Mouse (Mus musculus) heart, embryonic 12.5 days (tissue): ENCODE results near the gene Phactr1. TPM values are rescaled to one million over a fixed set of nuclear protein-coding genes. Genes with fewer than 3 reads are reported as not detected.

Experiments
- ATAC-seq: fragments of 200-750 bp; cut with Nextera tagmentation; 2 replicates; pipeline ENCODE4 v1.8.0; 2017; ENCODE audit warnings: moderate TSS enrichment, moderate library complexity; ENCODE audit not compliant: insufficient number of reproducible peaks, low FRiP score
- H3K27ac ChIP-seq: fragments of 300-500 bp; sonication (generic); 2 replicates; pipeline ENCODE4 v1.5.1; 2016; ENCODE audit warnings: mild to moderate bottlenecking, moderate library complexity; ENCODE audit not compliant: poor library complexity, severe bottlenecking
- H3K27me3 ChIP-seq: fragments of 300-500 bp; sonication (generic); replicated peaks from 2 replicates; pipeline ENCODE4 v1.6.1; 2016; ENCODE audit warnings: mild to moderate bottlenecking, moderate library complexity
- H3K36me3 ChIP-seq: fragments of 300-500 bp; sonication (generic); 2 replicates; pipeline ENCODE4 v1.6.1; 2016; ENCODE audit warnings: mild to moderate bottlenecking, moderate library complexity
- H3K4me1 ChIP-seq: fragments of 300-500 bp; sonication (generic); replicated peaks from 2 replicates; pipeline ENCODE4 v1.6.1; 2016; ENCODE audit warnings: mild to moderate bottlenecking
- H3K4me2 ChIP-seq: fragments of 300-500 bp; sonication (generic); 2 replicates; pipeline ENCODE4 v1.6.1; 2016; ENCODE audit warnings: mild to moderate bottlenecking, moderate library complexity
- H3K4me3 ChIP-seq: fragments of 300-500 bp; sonication (generic); 2 replicates; pipeline ENCODE4 v1.5.1; 2016; ENCODE audit warnings: mild to moderate bottlenecking
- H3K9ac ChIP-seq: fragments of 300-500 bp; sonication (generic); 2 replicates; pipeline ENCODE4 v1.6.1; 2016; ENCODE audit warnings: mild to moderate bottlenecking, moderate library complexity
- H3K9me3 ChIP-seq: fragments of 300-500 bp; sonication (generic); replicated peaks from 2 replicates; pipeline ENCODE4 v1.6.1; 2016; ENCODE audit warnings: mild to moderate bottlenecking, moderate library complexity
- WGBS: fragments of 180-500 bp; shearing (Covaris S2); methylation state at CpG from one replicate; pipeline ENCODE4 v1.1.7; 2016; 5-methylcytosine and 5-hydroxymethylcytosine counted together
- polyA plus RNA-seq: library from polyadenylated mRNA; unstranded; fragments of >200 nt; fragmentation: Nextera tagmentation; extraction: Ambion mirVana; gene quantifications from 2 replicates; pipeline ENCODE4 v1.2.1, GENCODE M21; 2016

Phactr1 gene
- polyA plus RNA-seq, 1 experiment from 2014 or later, result 4.7 TPM

- no peak overlapping the region for H3K4me3 ChIP-seq
- no peaks in the 10 kb centered on the region for H3K9me3 ChIP-seq
- H3K27me3 ChIP-seq, result no peaks in the 10 kb centered on the region
- 41% methylated on average over 4 of the region's 4 CpGs for WGBS
- no peak overlapping the region for H3K9ac ChIP-seq
- H3K36me3 ChIP-seq, result no peaks in the 10 kb centered on the region
- ATAC-seq, result no peak
- H3K4me1 ChIP-seq, result peaks cover 20% of the 10 kb centered on the region
- no peak overlapping the region for H3K27ac ChIP-seq
- no peak overlapping the region for H3K4me2 ChIP-seq
These were observed 444.3 kb downstream of the Phactr1 start for GRCm38 (mm10) chr13:43124683-43125074.

- 76% methylated on average over 6 of the region's 6 CpGs for WGBS
- no peak overlapping the region for H3K4me3 ChIP-seq
- H3K4me2 ChIP-seq, result no peak overlapping the region
- no peak overlapping the region for H3K9ac ChIP-seq
- no peaks in the 10 kb centered on the region for H3K9me3 ChIP-seq
- H3K36me3 ChIP-seq, result no peaks in the 10 kb centered on the region
- H3K27ac ChIP-seq, result no peak overlapping the region
- ATAC-seq, result no peak
- no peaks in the 10 kb centered on the region for H3K27me3 ChIP-seq
- H3K4me1 ChIP-seq, result peaks cover 45% of the 10 kb centered on the region
These were observed 449.7 kb downstream of the Phactr1 start for GRCm38 (mm10) chr13:43130161-43130560.

- 16% methylated on average over 10 of the region's 10 CpGs for WGBS
- Histone ChIP-seq H3K36me3 (no peaks in the 10 kb centered on the region), H3K27me3 (no peaks in the 10 kb centered on the region), H3K4me3 (no peak overlapping the region), H3K9me3 (no peaks in the 10 kb centered on the region), H3K4me2 (no peak overlapping the region), H3K4me1 (peaks cover 45% of the 10 kb centered on the region), H3K9ac (no peak overlapping the region; the same call in 1 of the 2 replicates), H3K27ac (peak overlapping the region; percentile 93)
- ATAC-seq, result no peak
These were observed 451.3 kb downstream of the Phactr1 start for GRCm38 (mm10) chr13:43131741-43132191.

DNA sequence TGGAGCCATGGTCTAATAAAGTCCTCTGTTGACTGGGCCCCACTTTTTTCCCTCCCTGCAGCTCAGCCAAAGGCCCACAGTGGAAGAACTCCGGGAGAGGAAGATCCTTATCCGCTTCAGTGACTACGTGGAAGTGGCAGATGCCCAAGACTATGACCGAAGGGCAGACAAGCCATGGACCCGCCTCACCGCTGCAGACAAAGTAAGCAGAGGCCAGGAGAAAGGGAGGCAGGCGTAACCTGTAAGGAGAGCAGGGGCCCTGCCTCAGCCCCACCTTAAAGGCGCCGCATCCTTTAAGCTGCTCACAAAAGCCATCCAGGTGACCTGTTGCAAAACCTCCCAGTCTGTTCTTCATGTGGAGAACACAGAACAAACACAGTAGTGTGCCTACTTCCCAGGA is 452.4 kb downstream of the Phactr1 start:
- Histone ChIP-seq H3K27ac (peak overlapping the region; percentile 93), H3K36me3 (no peaks in the 10 kb centered on the region), H3K4me3 (no peak overlapping the region), H3K27me3 (no peaks in the 10 kb centered on the region), H3K4me1 (peaks cover 45% of the 10 kb centered on the region), H3K9me3 (no peaks in the 10 kb centered on the region), H3K9ac (no peak overlapping the region), H3K4me2 (no peak overlapping the region)
- ATAC-seq, result no peak
- WGBS, result 65% methylated on average over 9 of the region's 9 CpGs

- ATAC-seq, result peak; percentile 20; the same call in 1 of the 2 replicates
- peak overlapping the region; percentile 93 for H3K27ac ChIP-seq
These were observed 453.0 kb downstream of the Phactr1 start for GRCm38 (mm10) chr13:43133400-43133799.

DNA sequence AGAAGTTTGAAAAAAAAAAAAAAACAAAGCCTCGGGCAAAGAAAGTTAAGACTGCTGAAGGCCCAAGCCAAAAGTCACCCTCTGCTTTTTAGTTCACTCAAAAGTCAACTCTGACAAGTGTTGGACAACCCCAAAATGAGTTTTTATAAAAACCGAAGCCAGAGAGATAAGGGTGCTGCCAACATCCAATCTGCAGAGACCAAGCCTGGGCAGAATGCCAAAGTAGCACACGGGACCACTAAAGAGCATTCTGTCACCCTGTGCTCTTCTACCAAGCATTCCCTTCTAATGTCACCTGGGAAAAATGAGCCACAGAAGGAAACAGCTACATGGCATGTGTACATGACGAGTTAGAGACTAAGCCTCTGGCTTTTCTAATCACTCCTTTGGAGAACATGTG is 454.0 kb downstream of the Phactr1 start:
- Histone ChIP-seq H3K4me2 (no peak overlapping the region), H3K36me3 (no peaks in the 10 kb centered on the region)

More at GRCm38 (mm10) chr13:43133400-43133799, 453.0 kb downstream of the Phactr1 start:
- peaks cover 45% of the 10 kb centered on the region for H3K4me1 ChIP-seq
- H3K4me3 ChIP-seq, result no peak overlapping the region
- WGBS, result 24% methylated on average over 7 of the region's 7 CpGs
- no peak overlapping the region for H3K9ac ChIP-seq
- H3K27me3 ChIP-seq, result no peaks in the 10 kb centered on the region
- no peaks in the 10 kb centered on the region for H3K9me3 ChIP-seq
- no peaks in the 10 kb centered on the region for H3K36me3 ChIP-seq
- no peak overlapping the region for H3K4me2 ChIP-seq

DNA sequence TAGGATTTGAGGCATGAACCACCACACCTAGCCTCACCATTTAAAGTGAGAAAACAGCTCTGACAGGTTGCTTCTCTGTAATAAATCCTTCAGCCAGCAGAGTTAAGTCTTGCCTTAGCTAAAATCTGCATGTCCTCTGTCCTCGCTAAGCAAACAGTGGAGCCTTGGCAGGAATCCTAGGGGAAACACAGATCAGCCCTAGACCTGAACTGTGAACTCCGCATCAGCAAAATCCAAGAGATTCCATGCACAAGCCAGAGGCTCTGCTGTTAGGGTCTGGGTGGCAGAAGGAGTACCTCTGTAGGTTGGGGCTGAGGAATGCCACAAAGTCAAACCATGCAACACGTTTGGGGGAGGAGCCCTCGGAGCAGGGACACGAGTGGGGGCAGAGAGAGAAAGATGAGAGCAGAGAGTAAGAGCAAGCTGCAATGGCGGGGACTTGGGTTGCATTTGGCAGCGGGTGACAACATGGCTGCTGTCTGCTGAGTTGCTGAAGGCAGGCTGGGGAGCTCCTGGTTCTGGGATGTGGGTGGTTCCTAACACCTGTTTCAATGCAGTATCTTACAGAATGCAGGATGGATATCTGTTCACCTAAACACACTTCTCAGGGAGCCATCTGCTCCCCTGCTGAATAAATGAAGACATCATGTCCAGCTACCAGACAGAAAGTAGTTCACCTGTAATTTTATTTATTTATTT is 464.4 kb downstream of the Phactr1 start:
- Histone ChIP-seq H3K4me1 (peaks cover 16% of the 10 kb centered on the region), H3K27ac (no peak overlapping the region), H3K27me3 (no peaks in the 10 kb centered on the region), H3K9ac (no peak overlapping the region), H3K4me3 (no peak overlapping the region), H3K9me3 (no peaks in the 10 kb centered on the region), H3K4me2 (no peak overlapping the region), H3K36me3 (no peaks in the 10 kb centered on the region)
- ATAC-seq, result no peak
- WGBS, result 64% methylated on average over 7 of the region's 7 CpGs

More for the DNA sequence above, 454.0 kb downstream of the Phactr1 start:
- Histone ChIP-seq H3K27ac (peak overlapping the region; percentile 93), H3K9ac (no peak overlapping the region), H3K4me1 (peaks cover 45% of the 10 kb centered on the region), H3K9me3 (no peaks in the 10 kb centered on the region), H3K27me3 (no peaks in the 10 kb centered on the region), H3K4me3 (no peak overlapping the region)
- peak; percentile 56; the same call in 1 of the 2 replicates for ATAC-seq
- 11% methylated on average over 4 of the region's 4 CpGs for WGBS

DNA sequence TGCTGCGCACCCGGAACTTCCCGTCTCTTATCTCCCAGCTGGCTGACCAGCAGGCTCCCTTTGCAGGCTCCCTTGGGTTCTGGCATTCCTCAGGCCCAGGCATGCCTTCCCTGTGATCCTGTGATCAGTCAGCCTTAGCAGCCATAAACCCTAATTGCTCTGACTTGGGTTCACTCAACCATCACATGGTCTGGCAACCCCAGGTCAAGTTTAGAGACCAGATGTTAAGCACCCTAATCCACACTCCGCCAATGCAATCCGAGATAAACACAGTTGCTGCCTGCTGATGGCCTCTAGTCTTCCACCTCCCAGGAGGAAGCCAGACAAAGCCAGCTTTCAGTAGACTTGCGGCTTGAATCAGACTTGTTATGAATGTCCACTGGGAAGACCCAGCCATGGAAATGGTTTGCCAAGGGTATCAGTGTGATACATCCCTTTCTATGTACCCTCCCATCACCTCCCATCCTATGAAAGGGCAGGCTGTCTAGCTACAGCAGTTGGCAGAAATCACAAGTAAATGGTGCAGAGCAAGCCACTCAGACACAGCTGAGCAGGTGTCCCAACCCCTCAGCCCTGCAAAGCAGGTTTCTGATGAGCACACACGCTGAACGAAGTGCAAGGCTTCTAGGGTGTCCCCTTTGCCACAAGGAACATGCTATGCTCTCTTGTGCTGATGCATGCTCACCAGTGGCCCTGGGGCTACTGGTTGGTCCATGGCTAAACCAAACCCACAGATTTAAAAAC is 466.3 kb downstream of the Phactr1 start:
- Histone ChIP-seq H3K9ac (no peak overlapping the region), H3K36me3 (peaks cover 10% of the 10 kb centered on the region), H3K27ac (no peak overlapping the region), H3K4me1 (peaks cover 18% of the 10 kb centered on the region), H3K4me3 (no peak overlapping the region), H3K27me3 (no peaks in the 10 kb centered on the region), H3K9me3 (no peaks in the 10 kb centered on the region), H3K4me2 (no peak overlapping the region)
- 44% methylated on average over 8 of the region's 8 CpGs for WGBS
- ATAC-seq, result no peak

- no peak overlapping the region for H3K4me3 ChIP-seq
These were observed 468.3 kb downstream of the Phactr1 start for GRCm38 (mm10) chr13:43148692-43149091.

GRCm38 (mm10) chr13:43149661-43150060 is 469.2 kb downstream of the Phactr1 start:
- peaks cover 36% of the 10 kb centered on the region for H3K36me3 ChIP-seq
- no peaks in the 10 kb centered on the region for H3K9me3 ChIP-seq
- ATAC-seq, result no peak
- no peak overlapping the region for H3K4me2 ChIP-seq
- 71% methylated on average over 3 of the region's 3 CpGs for WGBS
- H3K4me1 ChIP-seq, result peaks cover 18% of the 10 kb centered on the region
- no peak overlapping the region for H3K9ac ChIP-seq
- no peaks in the 10 kb centered on the region for H3K27me3 ChIP-seq
- no peak overlapping the region for H3K4me3 ChIP-seq
- peak overlapping the region; percentile 13; the same call in 1 of the 2 replicates for H3K27ac ChIP-seq

More at GRCm38 (mm10) chr13:43148692-43149091, 468.3 kb downstream of the Phactr1 start:
- Histone ChIP-seq H3K36me3 (peaks cover 26% of the 10 kb centered on the region), H3K9me3 (no peaks in the 10 kb centered on the region), H3K4me2 (no peak overlapping the region), H3K27ac (no peak overlapping the region), H3K27me3 (no peaks in the 10 kb centered on the region), H3K4me1 (peaks cover 18% of the 10 kb centered on the region), H3K9ac (no peak overlapping the region)
- 56% methylated on average over 4 of the region's 4 CpGs for WGBS
- ATAC-seq, result no peak

- WGBS, result 77% methylated on average over 14 of the region's 14 CpGs
- Histone ChIP-seq H3K27ac (no peak overlapping the region), H3K36me3 (peaks cover 53% of the 10 kb centered on the region), H3K4me3 (no peak overlapping the region), H3K27me3 (no peaks in the 10 kb centered on the region), H3K4me2 (no peak overlapping the region), H3K9ac (no peak overlapping the region), H3K4me1 (peaks cover 9% of the 10 kb centered on the region), H3K9me3 (no peaks in the 10 kb centered on the region)
- no peak for ATAC-seq
These were observed 471.6 kb downstream of the Phactr1 start for GRCm38 (mm10) chr13:43152005-43152520.
